Mouse (Mus musculus) lung, embryonic 16.5 days (tissue): Measurements from ENCODE around the gene Mettl7a2. TPM values are rescaled to one million over a fixed set of nuclear protein-coding genes. Genes with fewer than 3 reads are reported as not detected.

Experiments used
- ATAC-seq: fragments of 200-750 bp; cut with Nextera tagmentation; 2 replicates; pipeline ENCODE4 v1.8.0; 2017; ENCODE audit warnings: low read depth, mild to moderate bottlenecking, moderate library complexity
- H3K27ac ChIP-seq: fragments of 300-500 bp; sonication (generic); 2 replicates; pipeline ENCODE4 v1.5.1; 2014; ENCODE audit warnings: mild to moderate bottlenecking, control low read depth, low read length
- H3K27me3 ChIP-seq: fragments of 300-500 bp; sonication (generic); 2 replicates; pipeline ENCODE4 v1.6.1; 2014; ENCODE audit warnings: low read depth, low read length, mixed read lengths; ENCODE audit not compliant: control insufficient read depth, insufficient read depth
- H3K36me3 ChIP-seq: fragments of 300-500 bp; sonication (generic); 2 replicates; pipeline ENCODE4 v1.6.1; 2014; ENCODE audit warnings: low read length; ENCODE audit not compliant: control insufficient read depth, insufficient read depth
- H3K4me1 ChIP-seq: fragments of 300-500 bp; sonication (generic); replicated peaks from 2 replicates; pipeline ENCODE4 v1.6.1; 2014; ENCODE audit warnings: low read length, mixed read lengths; ENCODE audit not compliant: control insufficient read depth, insufficient read depth
- H3K4me2 ChIP-seq: fragments of 300-500 bp; sonication (generic); 2 replicates; pipeline ENCODE4 v1.6.1; 2014; ENCODE audit warnings: low read depth, low read length, control low read depth
- H3K4me3 ChIP-seq: fragments of 300-500 bp; sonication (generic); 2 replicates; pipeline ENCODE4 v1.5.1; 2014; ENCODE audit warnings: mild to moderate bottlenecking, low read length, control low read depth
- H3K9ac ChIP-seq: fragments of 300-500 bp; sonication (generic); 2 replicates; pipeline ENCODE4 v1.6.1; 2014; ENCODE audit warnings: low read length, control low read depth
- H3K9me3 ChIP-seq: fragments of 300-500 bp; sonication (generic); 2 replicates; pipeline ENCODE4 v1.6.1; 2016; ENCODE audit warnings: low read length; ENCODE audit not compliant: control insufficient read depth
- WGBS: fragments of 180-500 bp; shearing (Covaris S2); extraction: QIAGEN DNeasy Blood & Tissue Kit; methylation state at CpG from one replicate; pipeline ENCODE4 v1.1.7; 2014; 5-methylcytosine and 5-hydroxymethylcytosine counted together
- polyA plus RNA-seq: library from polyadenylated mRNA; unstranded; fragments of >200 nt; fragmentation: Nextera tagmentation; extraction: Ambion mirVana; gene quantifications from 2 replicates; pipeline ENCODE4 v1.2.1, GENCODE M21; 2015

The Mettl7a2 gene
- polyA plus RNA-seq, 1 experiment from 2014 or later: not detected

GRCm38 (mm10) chr15:100402347-100402746 lies 49.3 kb downstream of the Mettl7a2 start:
- Histone ChIP-seq H3K4me3 (no peak overlapping the region), H3K36me3 (peaks cover 21% of the 10 kb centered on the region), H3K4me1 (no peaks in the 10 kb centered on the region), H3K27me3 (no peaks in the 10 kb centered on the region), H3K27ac (no peak overlapping the region), H3K9ac (no peak overlapping the region), H3K9me3 (no peaks in the 10 kb centered on the region), H3K4me2 (no peak overlapping the region)
- no peak for ATAC-seq
- 78% methylated on average over 14 of the region's 14 CpGs for WGBS

DNA sequence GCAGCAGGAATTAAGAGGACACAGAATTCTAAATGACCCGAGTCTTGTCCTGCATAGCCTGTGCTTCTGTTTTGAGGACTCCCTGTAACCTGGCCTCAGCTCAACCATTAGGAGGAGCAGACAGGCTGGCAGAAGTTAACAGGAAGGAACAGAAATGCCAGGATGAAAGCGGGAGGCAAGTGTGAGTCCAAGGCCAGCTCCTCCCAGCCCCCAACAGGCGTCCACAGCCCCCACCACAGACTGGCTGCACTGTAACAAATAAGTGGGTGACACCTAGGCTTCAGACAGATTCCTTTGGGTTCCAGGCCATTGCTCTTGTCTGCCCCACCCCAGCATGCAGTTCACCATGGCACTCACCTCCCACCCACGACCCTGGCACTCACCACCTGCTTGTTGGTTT lies 49.8 kb downstream of the Mettl7a2 start:
- ATAC-seq: no peak
- no peaks in the 10 kb centered on the region for H3K9me3 ChIP-seq
- H3K4me3 ChIP-seq: no peak overlapping the region
- 76% methylated on average over 4 of the region's 4 CpGs for WGBS
- H3K27me3 ChIP-seq: no peaks in the 10 kb centered on the region
- no peak overlapping the region for H3K4me2 ChIP-seq
- H3K36me3 ChIP-seq: peaks cover 17% of the 10 kb centered on the region
- H3K27ac ChIP-seq: no peak overlapping the region
- no peak overlapping the region for H3K9ac ChIP-seq
- no peaks in the 10 kb centered on the region for H3K4me1 ChIP-seq

DNA sequence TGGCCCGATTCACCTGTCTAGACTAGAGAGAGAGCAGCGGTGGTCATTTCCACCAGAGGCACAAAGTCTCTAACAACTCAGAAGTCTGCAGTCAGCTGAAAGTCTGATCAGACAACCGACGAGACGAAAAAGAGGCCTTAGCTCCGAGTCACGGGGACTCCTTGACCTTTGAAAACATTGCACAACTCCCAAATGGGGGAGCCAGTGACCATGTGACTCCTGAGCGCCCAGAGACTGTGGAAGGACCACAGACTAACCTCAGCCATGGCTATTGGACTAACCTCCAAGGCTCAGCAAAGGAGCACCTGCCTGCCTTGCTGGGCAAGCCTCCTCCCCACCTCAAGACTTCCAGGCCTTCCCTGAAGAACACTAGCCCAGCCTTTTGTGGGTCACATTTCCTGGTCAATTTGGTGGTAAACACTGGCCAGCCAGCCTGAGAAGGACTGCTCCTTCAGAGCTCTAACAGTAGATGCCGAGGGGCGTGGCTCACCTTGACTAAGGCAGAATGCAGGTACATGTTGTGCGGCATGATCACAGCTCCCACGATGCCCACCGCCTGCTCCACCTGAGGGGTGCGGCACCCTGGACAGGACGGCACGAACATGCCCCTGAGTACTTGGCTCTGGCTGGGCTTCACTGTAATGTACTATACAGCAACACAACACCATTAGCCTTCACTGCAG lies 50.5 kb downstream of the Mettl7a2 start:
- no peak overlapping the region for H3K9ac ChIP-seq
- H3K27ac ChIP-seq: no peak overlapping the region
- ATAC-seq: no peak
- H3K4me2 ChIP-seq: no peak overlapping the region
- H3K4me3 ChIP-seq: no peak overlapping the region
- WGBS: 89% methylated on average over 16 of the region's 16 CpGs
- no peaks in the 10 kb centered on the region for H3K9me3 ChIP-seq
- peaks cover 17% of the 10 kb centered on the region for H3K36me3 ChIP-seq
- no peaks in the 10 kb centered on the region for H3K4me1 ChIP-seq
- no peaks in the 10 kb centered on the region for H3K27me3 ChIP-seq

- Histone ChIP-seq H3K27me3 (no peaks in the 10 kb centered on the region), H3K36me3 (peaks cover 6% of the 10 kb centered on the region; the same call in 1 of the 2 replicates), H3K27ac (no peak overlapping the region), H3K4me2 (no peak overlapping the region), H3K4me3 (no peak overlapping the region), H3K9me3 (no peaks in the 10 kb centered on the region), H3K4me1 (no peaks in the 10 kb centered on the region), H3K9ac (no peak overlapping the region)
- ATAC-seq: no peak
- 66% methylated on average over 5 of the region's 5 CpGs for WGBS
Observed at GRCm38 (mm10) chr15:100406088-100406487, 53.1 kb downstream of the Mettl7a2 start.

- no peak overlapping the region for H3K27ac ChIP-seq
Observed at GRCm38 (mm10) chr15:100410918-100411672, 58.1 kb downstream of the Mettl7a2 start.

More at GRCm38 (mm10) chr15:100410918-100411672, 58.1 kb downstream of the Mettl7a2 start:
- Histone ChIP-seq H3K36me3 (peaks cover 8% of the 10 kb centered on the region), H3K4me2 (no peak overlapping the region), H3K4me3 (no peak overlapping the region), H3K9me3 (no peaks in the 10 kb centered on the region), H3K4me1 (no peaks in the 10 kb centered on the region), H3K9ac (no peak overlapping the region), H3K27me3 (no peaks in the 10 kb centered on the region)
- 0 out of 2 replicates have a peak, but pooled peaks have one; percentile 26 for ATAC-seq
- 53% methylated on average over 14 of the region's 14 CpGs for WGBS

Other genes with a start within 250 kb of the Mettl7a2 start
- gene Atf1, start 125.4 kb upstream of the Mettl7a2 start, polyA plus RNA-seq: 44.5 and 46.2 TPM in 2 replicates
- not detected in 2 replicates for gene Tmprss12, start 72.4 kb upstream of the Mettl7a2 start, polyA plus RNA-seq
- 14.6 and 19.2 TPM in 2 replicates for gene Mettl7a1, start 49.1 kb upstream of the Mettl7a2 start, polyA plus RNA-seq
- not detected in 2 replicates for gene Mettl7a3, start 18.3 kb upstream of the Mettl7a2 start, polyA plus RNA-seq
- 0.16 and 0.29 TPM in 2 replicates for gene Methig1, start 51 bp upstream of the Mettl7a2 start, polyA plus RNA-seq
- gene Higd1c, start 11.3 kb downstream of the Mettl7a2 start, polyA plus RNA-seq: not detected in 2 replicates
- 0.06 and 0.19 TPM in 2 replicates for gene Gm5475, start 68.9 kb downstream of the Mettl7a2 start, polyA plus RNA-seq
- gene Slc11a2, start 71.9 kb downstream of the Mettl7a2 start, polyA plus RNA-seq: 22.3 and 23.6 TPM in 2 replicates
- 23.9 and 26.1 TPM in 2 replicates for gene Letmd1, start 115.8 kb downstream of the Mettl7a2 start, polyA plus RNA-seq
- gene Csrnp2, start 142.3 kb downstream of the Mettl7a2 start, polyA plus RNA-seq: 9.5 and 10.6 TPM in 2 replicates
- 22.3 and 23.0 TPM in 2 replicates for gene Tfcp2, start 198.8 kb downstream of the Mettl7a2 start, polyA plus RNA-seq
- 4.0 and 5.2 TPM in 2 replicates for gene Pou6f1, start 246.8 kb downstream of the Mettl7a2 start, polyA plus RNA-seq